Mouse (Mus musculus): ENCODE measurements at regions not wholly inside any gene's neighbourhood (a gene's known extent, or its start where the extent isn't known, plus 50 kb on each side); places are given as distances from the start of the nearest gene placed in this dataset.

DNA sequence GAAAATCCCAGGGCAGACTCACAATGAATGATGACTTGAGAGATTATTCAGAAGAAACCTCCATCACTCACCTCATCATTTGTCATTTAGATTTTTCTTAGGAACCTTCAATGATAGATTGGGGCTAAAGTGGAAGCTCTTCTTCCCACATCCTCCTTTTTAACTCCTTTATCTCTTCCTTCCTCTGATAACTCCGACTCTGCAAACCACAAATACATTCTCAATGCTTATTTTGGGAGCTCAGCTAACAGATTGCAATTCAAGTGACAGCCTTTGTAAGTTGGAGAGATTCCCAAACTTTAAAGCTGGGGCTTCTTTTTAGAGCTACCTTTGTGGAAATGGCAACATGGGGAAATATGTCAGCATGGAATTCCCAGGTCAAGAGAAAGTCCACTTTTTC, 135.7 kb downstream of the Lhfpl1 start:
- ATAC-seq (replicated peaks in 1 of 2; ENCODE audit: insufficient read depth in 1 of 2, low FRiP score in 2 of 2, low TSS enrichment in 1 of 2, low read depth in 1 of 2, poor library complexity in 2 of 2, severe bottlenecking in 2 of 2): no peak

DNA sequence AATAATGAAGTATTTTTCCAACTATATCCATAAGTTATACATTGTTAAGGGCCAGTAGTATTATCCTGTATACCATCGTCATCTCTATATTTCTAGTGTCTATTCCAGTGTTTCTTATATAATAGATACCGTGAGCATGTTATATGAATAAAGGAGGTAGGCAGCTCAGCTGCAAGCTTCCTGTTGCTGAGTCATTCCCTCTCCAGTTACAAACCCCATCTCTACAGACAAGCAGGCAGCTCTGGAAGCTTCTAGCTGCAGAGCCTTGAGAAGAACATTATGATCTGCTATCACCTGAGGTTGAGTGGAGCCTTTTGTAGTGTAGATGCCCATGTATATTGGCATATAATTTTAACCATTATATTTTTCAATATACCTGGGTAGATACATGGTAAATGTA, 136.3 kb downstream of the Lhfpl1 start:
- ATAC-seq (replicated peaks in 1 of 2; ENCODE audit: insufficient read depth in 1 of 2, low FRiP score in 2 of 2, low TSS enrichment in 1 of 2, low read depth in 1 of 2, poor library complexity in 2 of 2, severe bottlenecking in 2 of 2): peak in 1 of 2 experiments; percentile 69; a peak in 2 of 4 replicates

GRCm38 (mm10) chrX:145195844-145196243, 153.0 kb downstream of the Lhfpl1 start:
- ATAC-seq (replicated peaks in 1 of 2; ENCODE audit: insufficient read depth in 1 of 2, low FRiP score in 2 of 2, low TSS enrichment in 1 of 2, low read depth in 1 of 2, poor library complexity in 2 of 2, severe bottlenecking in 2 of 2): no peak
